Mouse (Mus musculus) megakaryocyte-erythroid progenitor cell, adult 5-6 weeks (primary cell): ENCODE results near the gene Gclm. TPM values are rescaled to one million over a fixed set of nuclear protein-coding genes. Genes with fewer than 3 reads are reported as not detected.
"Not testable (repeated sequence)": the region's sequence is repeated elsewhere in the genome, so short reads cannot be mapped to it uniquely, and the experiment has no call there.

Source experiments
- ATAC-seq: replicated peaks from 2 replicates; pipeline ENCODE4 v1.8.0; 2016; ENCODE audit warnings: mild to moderate bottlenecking, inconsistent platforms; ENCODE audit not compliant: severe bottlenecking, poor library complexity, low FRiP score, low TSS enrichment
- total RNA-seq, 2 experiments: library from RNA; stranded (forward) in 1 of 2; stranded (reverse) in 1 of 2; fragments of 200-1000, 215-1000 nt in 1 of 2; fragments of >200 nt in 1 of 2; fragmentation: Nextera tagmentation in 1 of 2; gene quantifications; 2 replicates each; pipeline ENCODE4 v1.2.3; 2014 to 2017

Gclm gene
- total RNA-seq, 2 experiments from 2014 or later = 158 to 293 TPM

- 0 out of 2 replicates have a peak, but pooled peaks have one; percentile 34 for ATAC-seq
These were observed 18.4 kb upstream of the Gclm start for GRCm38 (mm10) chr3:122226972-122227371.

GRCm38 (mm10) chr3:122235772-122236171 lies 9.6 kb upstream of the Gclm start:
- no peak for ATAC-seq

- peak; percentile 58 for ATAC-seq
These were observed 2.5 kb upstream of the Gclm start for GRCm38 (mm10) chr3:122242876-122243275.

DNA sequence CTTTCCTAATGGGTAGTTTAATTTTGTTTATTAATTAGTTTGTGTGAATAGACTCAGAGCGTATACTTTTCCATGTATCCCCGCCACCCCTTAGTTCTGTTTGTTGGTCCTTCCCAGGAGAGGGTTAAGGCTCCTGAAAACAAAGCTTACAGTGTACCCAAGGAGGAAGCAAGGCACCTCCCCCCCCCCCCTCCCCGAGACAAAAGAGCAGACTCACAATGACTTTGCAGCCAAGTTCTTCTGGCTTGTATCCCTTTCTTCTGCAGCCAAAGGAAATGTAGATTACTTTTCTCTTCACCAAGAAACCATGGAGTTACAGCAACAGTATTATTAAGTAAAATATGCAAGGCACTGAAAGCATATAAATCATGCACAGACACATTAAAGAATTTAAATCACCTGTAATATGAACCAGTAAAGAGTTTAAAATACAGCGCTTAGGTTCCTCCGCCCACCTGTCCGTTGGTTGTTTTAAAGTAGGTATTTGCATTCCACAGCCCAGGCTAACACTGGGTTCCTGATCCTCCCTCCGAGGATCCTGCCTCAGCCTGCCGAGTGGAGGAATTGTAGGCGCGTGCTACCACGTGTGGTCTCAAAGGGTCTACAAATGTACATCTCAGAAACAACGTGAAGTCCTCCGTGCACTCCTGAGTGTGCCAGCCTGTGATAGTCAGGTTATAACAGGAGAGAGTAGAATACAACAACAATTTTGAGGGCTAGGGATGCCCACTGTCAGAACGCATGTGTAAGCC lies 1.8 kb upstream of the Gclm start:
- 0 out of 2 replicates have a peak, but pooled peaks have one; percentile 8 for ATAC-seq

DNA sequence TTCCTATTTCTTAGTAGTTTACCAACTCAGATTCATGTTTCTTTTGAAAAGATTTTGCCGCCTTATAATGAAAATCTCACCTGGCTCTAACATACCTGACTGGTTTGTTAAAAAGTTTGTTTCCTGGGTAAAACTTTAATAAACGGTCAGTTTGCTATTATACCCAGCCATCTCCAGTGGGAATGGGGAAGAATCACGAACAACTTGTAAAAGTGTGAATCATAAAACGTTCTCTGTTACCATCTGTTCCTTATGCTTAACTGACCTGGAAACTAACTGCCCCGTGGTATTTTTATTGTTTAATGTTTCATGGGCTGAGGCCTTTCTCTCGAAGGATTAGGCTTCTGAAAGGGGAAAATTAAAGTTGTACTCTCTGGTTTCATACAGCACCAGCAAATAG lies 598 bp upstream of the Gclm start:
- ATAC-seq = no peak

GRCm38 (mm10) chr3:122245878-122246332 lies 548 bp downstream of the Gclm start:
- ATAC-seq = 0 out of 2 replicates have a peak, but pooled peaks have one; percentile 11

DNA sequence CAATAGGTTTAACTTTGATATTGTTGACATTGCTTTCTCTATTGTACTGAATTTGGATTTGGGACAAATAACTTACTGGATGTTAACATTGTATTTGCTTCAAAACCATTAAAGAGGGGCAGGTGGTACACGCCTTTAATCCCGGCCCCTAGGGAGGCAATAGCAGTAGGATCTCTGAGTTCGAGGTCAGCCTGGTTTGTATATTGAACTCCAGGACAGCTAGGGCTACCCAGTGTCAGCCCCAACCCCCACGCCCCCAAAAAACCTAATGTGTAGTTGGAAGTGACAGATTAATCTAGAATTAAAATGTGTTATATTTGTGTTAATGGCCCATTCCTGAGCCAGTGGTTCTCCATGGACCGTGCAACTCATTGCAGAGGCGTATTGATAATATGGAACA lies 1.0 kb downstream of the Gclm start:
- ATAC-seq = no peak

DNA sequence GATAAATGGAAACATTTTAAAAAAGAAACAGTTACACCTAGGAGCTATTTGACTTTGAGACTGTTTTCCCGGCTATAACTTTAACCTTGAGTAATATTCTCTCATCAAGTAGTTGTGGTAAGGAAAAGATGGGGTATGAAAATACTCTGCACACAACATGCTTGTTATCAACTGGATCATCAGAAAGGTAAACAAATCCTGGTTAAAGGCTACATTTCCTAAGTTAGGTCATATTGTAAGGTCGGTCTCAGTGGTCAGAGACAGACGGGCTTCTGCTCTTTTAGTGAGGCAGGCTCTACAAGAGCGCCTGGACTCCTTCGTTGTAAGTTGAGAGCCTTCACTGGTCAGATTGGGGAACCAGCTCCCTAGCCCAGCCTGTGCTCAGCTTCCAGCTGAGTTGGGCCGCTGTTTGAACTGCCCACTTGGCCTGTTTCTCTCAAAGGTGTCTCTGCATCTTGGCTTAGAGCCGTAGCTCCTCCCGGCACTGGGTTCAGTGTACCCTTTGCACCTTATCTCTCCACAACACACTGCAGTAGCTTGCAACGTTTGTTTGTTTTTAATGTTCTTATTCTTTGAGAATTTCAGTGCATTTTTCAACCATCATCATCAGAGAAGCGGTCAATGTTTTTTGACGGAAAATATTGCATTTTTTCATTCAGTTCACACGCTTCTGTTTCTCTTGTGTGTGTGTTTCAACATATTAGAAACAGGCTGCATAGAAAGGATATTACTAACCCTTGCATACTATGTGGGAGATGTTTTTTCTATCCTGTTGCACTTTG lies 1.8 kb downstream of the Gclm start:
- ATAC-seq = peak; percentile 66

GRCm38 (mm10) chr3:122247768-122248100 lies 2.4 kb downstream of the Gclm start:
- peak; percentile 46 for ATAC-seq

DNA sequence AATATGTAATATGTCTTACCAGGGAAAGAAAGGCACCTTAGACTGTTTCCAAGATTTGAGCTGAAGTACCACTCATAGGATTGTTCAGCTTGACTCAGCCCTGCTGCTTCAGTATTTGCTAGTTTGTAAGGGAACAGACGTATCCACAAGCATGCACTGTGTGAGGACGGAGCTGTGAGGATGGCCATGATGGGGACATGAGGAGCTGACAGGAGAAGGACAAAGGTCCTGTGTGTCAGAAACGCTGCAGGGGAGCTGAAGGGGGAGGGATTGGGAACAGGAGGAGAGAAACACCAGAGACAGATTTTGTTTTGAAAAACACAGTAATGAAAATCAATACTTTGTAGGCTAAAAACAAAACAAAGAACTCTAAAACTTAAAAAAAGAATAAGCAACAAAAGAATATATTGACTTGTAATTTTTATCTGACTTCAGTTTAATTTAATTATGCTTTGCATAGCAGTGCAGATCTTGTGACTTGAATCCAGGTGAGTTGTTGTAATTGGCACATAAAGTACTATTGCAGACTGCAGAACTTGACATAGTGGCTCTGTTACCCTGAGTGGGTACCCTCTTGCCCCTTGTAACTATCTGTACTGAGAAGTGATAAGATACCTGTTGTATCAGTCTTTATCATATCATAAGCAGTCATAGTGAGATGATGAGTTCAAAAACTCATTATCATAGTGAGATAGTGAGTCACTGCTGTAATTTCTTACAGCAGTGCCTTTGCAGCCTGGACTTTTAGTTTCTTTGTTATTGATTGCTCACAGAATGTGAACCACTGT lies 7.3 kb downstream of the Gclm start:
- ATAC-seq = peak; percentile 26; the same call in 1 of the 2 replicates

- ATAC-seq = not testable (repeated sequence)
These were observed 8.7 kb downstream of the Gclm start for GRCm38 (mm10) chr3:122254050-122254449.

GRCm38 (mm10) chr3:122269986-122270385 lies 24.6 kb downstream of the Gclm start:
- no peak for ATAC-seq

DNA sequence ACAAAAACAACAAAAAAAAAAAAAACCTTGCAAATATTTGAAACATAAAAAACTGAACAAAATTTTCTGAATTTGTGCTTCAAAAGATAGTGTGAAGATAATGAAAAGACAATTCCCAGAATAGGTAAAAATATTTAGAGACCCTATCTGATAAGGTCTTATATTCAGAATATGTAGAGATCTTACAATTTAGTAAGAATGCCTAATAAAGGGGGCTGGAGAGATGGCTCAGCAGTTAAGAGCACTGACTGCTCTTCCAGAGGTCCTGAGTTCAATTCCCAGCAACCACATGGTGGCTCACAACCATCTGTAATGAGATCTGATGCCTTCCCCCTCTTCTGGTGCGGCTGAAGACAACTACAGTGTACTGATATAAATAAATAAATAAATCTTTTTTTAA lies 27.2 kb downstream of the Gclm start:
- ATAC-seq = not testable (repeated sequence)

GRCm38 (mm10) chr3:122273407-122274240 lies 28.3 kb downstream of the Gclm start:
- no peak; the same call in 1 of the 2 replicates for ATAC-seq

- ATAC-seq = peak; percentile 79
These were observed 29.1 kb downstream of the Gclm start, which contains the start of gene Dnttip2 for GRCm38 (mm10) chr3:122274241-122275024. TSS of gene Dnttip2 (plus strand) at chr3:122274388.

DNA sequence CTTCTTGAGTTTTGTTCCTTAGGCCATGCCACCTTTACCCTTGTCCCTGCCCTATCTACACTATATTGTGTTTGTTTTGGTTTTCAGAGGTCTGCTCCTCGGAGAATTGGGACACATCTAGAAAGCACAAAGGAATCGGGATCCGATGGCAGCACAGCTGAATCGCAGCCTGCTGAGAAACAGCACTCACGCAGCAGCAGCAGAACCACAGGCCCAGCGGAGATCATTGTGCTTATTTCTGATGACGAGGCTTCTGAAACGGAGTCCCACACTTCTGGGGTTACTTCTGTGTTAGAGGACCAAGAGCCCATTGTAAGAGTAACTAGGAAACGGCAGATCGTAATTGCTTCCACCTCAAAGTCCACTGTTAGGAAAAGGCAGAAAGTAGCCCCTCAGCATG lies 29.8 kb downstream of the Gclm start:
- ATAC-seq = no peak

GRCm38 (mm10) chr3:122287195-122287594 lies 41.8 kb downstream of the Gclm start:
- 0 out of 2 replicates have a peak, but pooled peaks have one; percentile 13 for ATAC-seq

DNA sequence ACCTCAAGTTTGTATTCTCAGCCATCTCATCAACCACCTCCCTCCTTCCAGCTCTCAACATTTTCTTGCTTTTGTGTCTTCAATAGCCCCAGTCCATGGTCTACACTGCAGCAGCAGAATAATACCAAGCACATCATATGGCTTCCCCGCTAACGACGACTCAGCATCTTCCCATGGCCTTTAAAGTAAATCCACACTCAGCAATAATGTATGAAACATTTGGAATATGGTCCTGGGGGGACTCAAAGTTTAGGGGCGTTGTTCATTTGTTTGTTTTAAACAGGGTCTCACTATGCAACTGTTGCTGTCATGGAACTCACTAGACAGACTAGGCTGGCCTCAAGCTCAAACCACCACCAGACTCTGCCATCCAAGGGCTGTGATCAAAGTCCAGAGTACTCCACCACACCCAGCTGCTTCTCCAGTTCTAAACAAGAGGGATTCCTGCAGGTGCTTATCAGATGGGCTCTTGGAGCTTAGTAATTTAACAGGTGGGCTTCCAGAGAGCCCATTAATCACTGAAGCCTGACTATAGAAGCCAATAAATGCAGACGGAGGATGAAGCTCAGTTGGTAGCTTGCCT lies 43.3 kb downstream of the Gclm start:
- no peak for ATAC-seq
